Mouse (Mus musculus): ENCODE data around the gene Cox10. TPM values are rescaled to one million over a fixed set of nuclear protein-coding genes. Genes with fewer than 3 reads are reported as not detected.

Cox10 gene
- polyA plus RNA-seq, 1 experiment from 2014 or later, result 22.6 TPM

GRCm38 (mm10) chr11:63919211-63920098, 159.8 kb downstream of the Cox10 start:
- Histone ChIP-seq H3K4me1 (replicated peaks) (peaks cover 66% of the 10 kb centered on the region), H3K4me3 (peak overlapping the region; percentile 59), H3K36me3 (no peaks in the 10 kb centered on the region), H3K9ac (peak overlapping the region; percentile 80), H3K9me3 (no peaks in the 10 kb centered on the region), H3K27ac (peak overlapping the region; percentile 55), H3K27me3 (peaks cover 75% of the 10 kb centered on the region), H3K4me2 (peak overlapping the region; percentile 88)
- under 1% methylated on average over 52 of the region's 52 CpGs for WGBS
- no peak for ATAC-seq (ENCODE audit: low FRiP score)

GRCm38 (mm10) chr11:63918321-63919105, 160.8 kb downstream of the Cox10 start:
- Histone ChIP-seq H3K4me1 (replicated peaks) (peaks cover 66% of the 10 kb centered on the region), H3K9ac (peak overlapping the region; percentile 80), H3K27me3 (peaks cover 66% of the 10 kb centered on the region), H3K9me3 (no peaks in the 10 kb centered on the region), H3K4me3 (peak overlapping the region; percentile 59), H3K27ac (no peak overlapping the region), H3K4me2 (peak overlapping the region; percentile 88), H3K36me3 (no peaks in the 10 kb centered on the region)
- no peak for ATAC-seq (ENCODE audit: low FRiP score)
- 11% methylated on average over 17 of the region's 17 CpGs for WGBS

- Histone ChIP-seq H3K36me3 (no peaks in the 10 kb centered on the region), H3K27ac (no peak overlapping the region), H3K4me2 (peak overlapping the region; percentile 88), H3K27me3 (peaks cover 61% of the 10 kb centered on the region), H3K9ac (no peak overlapping the region; the same call in 1 of the 2 replicates), H3K9me3 (no peaks in the 10 kb centered on the region), H3K4me1 (replicated peaks) (peaks cover 59% of the 10 kb centered on the region), H3K4me3 (no peak overlapping the region)
- 22% methylated on average over 6 of the region's 6 CpGs for WGBS
- no peak for ATAC-seq (ENCODE audit: low FRiP score)
Observed at GRCm38 (mm10) chr11:63917561-63917960, 161.7 kb downstream of the Cox10 start.

GRCm38 (mm10) chr11:63914388-63914787, 164.9 kb downstream of the Cox10 start:
- 2% methylated on average over 20 of the region's 20 CpGs for WGBS
- Histone ChIP-seq H3K27ac (peak overlapping the region; percentile 40; the same call in 1 of the 2 replicates), H3K4me1 (replicated peaks) (peaks cover 46% of the 10 kb centered on the region)

GRCm38 (mm10) chr11:63913936-63914335, 165.3 kb downstream of the Cox10 start:
- 25% methylated on average over 4 of the region's 4 CpGs for WGBS
- H3K4me1 ChIP-seq (replicated peaks), result peaks cover 42% of the 10 kb centered on the region
- peak; percentile 75 for ATAC-seq (ENCODE audit: low FRiP score)
- peak overlapping the region; percentile 74 for H3K4me2 ChIP-seq
- H3K27ac ChIP-seq, result peak overlapping the region; percentile 40; the same call in 1 of the 2 replicates
- peak overlapping the region; percentile 42 for H3K4me3 ChIP-seq
- peak overlapping the region; percentile 55 for H3K9ac ChIP-seq
- H3K36me3 ChIP-seq, result no peaks in the 10 kb centered on the region
- peaks cover 54% of the 10 kb centered on the region for H3K27me3 ChIP-seq
- H3K9me3 ChIP-seq, result no peaks in the 10 kb centered on the region

More at GRCm38 (mm10) chr11:63914388-63914787, 164.9 kb downstream of the Cox10 start:
- H3K9me3 ChIP-seq, result no peaks in the 10 kb centered on the region
- H3K4me3 ChIP-seq, result peak overlapping the region; percentile 42
- peak overlapping the region; percentile 55 for H3K9ac ChIP-seq
- no peaks in the 10 kb centered on the region for H3K36me3 ChIP-seq
- peak; percentile 92 for ATAC-seq (ENCODE audit: low FRiP score)
- peaks cover 58% of the 10 kb centered on the region for H3K27me3 ChIP-seq
- H3K4me2 ChIP-seq, result peak overlapping the region; percentile 74

Other genes starting within 250 kb of the Cox10 start
- gene Hs3st3b1, start 157.2 kb downstream of the Cox10 start, polyA plus RNA-seq (2015; fragmentation: Nextera tagmentation; extraction: Ambion mirVana), result 6.5 and 7.5 TPM in 2 replicates

All from hindbrain, embryonic 13.5 days (tissue).